Mouse (Mus musculus): ENCODE results near the gene Acsbg1.

DNA sequence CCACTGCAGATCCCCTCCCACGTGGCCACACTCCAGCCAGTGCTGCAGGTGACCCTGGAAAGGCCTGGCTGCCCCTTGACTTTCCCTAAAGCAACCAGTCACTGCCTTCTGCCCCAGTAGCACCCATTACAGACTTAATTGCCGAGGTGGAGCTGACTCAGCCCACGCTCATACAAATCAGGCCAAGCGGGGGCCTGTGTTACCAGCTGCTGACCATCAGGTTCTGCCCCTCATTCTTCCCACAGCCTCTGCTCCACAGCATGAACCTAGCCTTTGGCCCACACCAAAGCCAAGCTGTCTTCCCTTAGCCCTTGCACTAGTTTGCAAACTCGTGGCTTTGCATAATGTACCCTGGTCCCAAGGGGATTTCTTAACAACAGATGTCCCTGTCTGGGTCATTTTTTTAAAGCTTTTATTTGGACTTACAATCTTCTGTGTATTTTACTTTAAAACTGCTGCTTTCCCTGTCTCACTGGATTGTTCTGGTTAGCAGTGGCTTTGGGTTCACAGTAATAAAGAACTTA lies 57.5 kb downstream of the Acsbg1 start:
- TF ChIP-seq CTCF (IDR thresholded peaks at IDR 0.05) (no peak), POLR2A (IDR thresholded peaks at IDR 0.05; ENCODE audit: insufficient read depth, low read depth, low read length) (no peak), EP300 (IDR thresholded peaks at IDR 0.05; ENCODE audit: insufficient read depth, low read depth, low read length) (no peak)

Measured in heart, adult 2 months (tissue).